ENCODE assay signal across 11 mouse cellular contexts in genomic region chr15:82211281-82211680, GRCm38 (mm10). TPM values are rescaled to one million over a fixed set of nuclear protein-coding genes. Genes with fewer than 3 reads are reported as not detected.
A peak's percentile ranks its signal among the peaks of the same experiment; 100 is the strongest.
DNase-seq lines count a peak whose midpoint lies in the region; ATAC-seq and TF ChIP-seq lines count a peak whose summit lies in the region.
"Had no signal": no experiment of that assay in that cellular context is flagged by ENCODE, and none has a peak within 500 bp of the region (broad histone marks: within the 10 kb centered on the region; RNA-seq: fewer than 3 reads in every experiment).

No protein-coding gene starts in this region.

- 3% methylated on average over 11 of the region's 11 CpGs for WGBS in heart, embryonic 16.5 days
- WGBS in hindbrain, embryonic 12.5 days: 4% methylated on average over 10 of the region's 11 CpGs
- 2% methylated on average over 10 of the region's 11 CpGs for WGBS in midbrain, embryonic 15.5 days

- no peaks in the 10 kb centered on the region for H3K9me3 ChIP-seq in heart, embryonic 16.5 days (replicated peaks; ENCODE audit: control insufficient read depth, low read length)
- no peaks in the 10 kb centered on the region for H3K9me3 ChIP-seq in hindbrain, embryonic 12.5 days (replicated peaks)
- H3K9me3 ChIP-seq in midbrain, embryonic 15.5 days: no peaks in the 10 kb centered on the region

- H3K9ac ChIP-seq in heart, embryonic 16.5 days (ENCODE audit: low read length): no peak overlapping the region
- peak overlapping the region; percentile 18; the same call in 1 of the 2 replicates for H3K9ac ChIP-seq in hindbrain, embryonic 12.5 days
- H3K9ac ChIP-seq in midbrain, embryonic 15.5 days: no peak overlapping the region

- peaks cover 24% of the 10 kb centered on the region for H3K4me1 ChIP-seq in heart, embryonic 16.5 days (ENCODE audit: control insufficient read depth, insufficient read depth, low read length)
- no peaks in the 10 kb centered on the region for H3K4me1 ChIP-seq in brown adipose tissue, adult 24 weeks (ENCODE audit: control insufficient read depth, insufficient read depth, insufficient read length, low read length)
- H3K4me1 ChIP-seq in hindbrain, embryonic 12.5 days: peaks cover 41% of the 10 kb centered on the region
- peaks cover 36% of the 10 kb centered on the region for H3K4me1 ChIP-seq in midbrain, embryonic 15.5 days

- H3K4me2 ChIP-seq in heart, embryonic 16.5 days (ENCODE audit: low read depth, low read length): peak overlapping the region; percentile 65
- H3K4me2 ChIP-seq in hindbrain, embryonic 12.5 days (replicated peaks): peak overlapping the region; percentile 69
- peak overlapping the region; percentile 69 for H3K4me2 ChIP-seq in midbrain, embryonic 15.5 days

- no peak for ATAC-seq in heart, embryonic 16.5 days (replicated peaks; ENCODE audit: extremely low read depth, insufficient read depth, low FRiP score)
- ATAC-seq in hindbrain, embryonic 12.5 days (ENCODE audit: low FRiP score): no peak
- ATAC-seq in midbrain, embryonic 15.5 days (replicated peaks): no peak

- no peaks in the 10 kb centered on the region for H3K36me3 ChIP-seq in heart, embryonic 16.5 days (ENCODE audit: control insufficient read depth, insufficient read depth)
- H3K36me3 ChIP-seq in hindbrain, embryonic 12.5 days: no peaks in the 10 kb centered on the region
- no peaks in the 10 kb centered on the region for H3K36me3 ChIP-seq in midbrain, embryonic 15.5 days (replicated peaks)

- DNase-seq in heart, postnatal 14 days: no peak
- DNase-seq in right cerebral cortex, postnatal 25 days: no peak
- DNase-seq in layer of hippocampus, adult 2 months (ENCODE audit: low spot score in 2 of 2): no peak
- no peak for DNase-seq in urinary bladder, adult 18-20 months (ENCODE audit: low spot score in 2 of 2)
- DNase-seq: heart, postnatal 4 days had no signal

- intact Hi-C loops in heart, postnatal 14 days (cut with DNase I): no loop called here

- H3K27me3 ChIP-seq in heart, embryonic 16.5 days (ENCODE audit: control insufficient read depth, insufficient read depth, low read length): peaks cover 93% of the 10 kb centered on the region
- peaks cover 98% of the 10 kb centered on the region for H3K27me3 ChIP-seq in hindbrain, embryonic 12.5 days
- H3K27me3 ChIP-seq in midbrain, embryonic 15.5 days (replicated peaks): peaks cover 73% of the 10 kb centered on the region

- TF ChIP-seq CTCF in layer of hippocampus, adult 2 months (conservative IDR thresholded peaks at IDR 0.05): no peak

- no peak overlapping the region for H3K27ac ChIP-seq in heart, embryonic 16.5 days (ENCODE audit: low read length)
- no peak overlapping the region for H3K27ac ChIP-seq in brown adipose tissue, adult 24 weeks (replicated peaks; ENCODE audit: low read depth, low read length)
- no peak overlapping the region for H3K27ac ChIP-seq in hindbrain, embryonic 12.5 days
- H3K27ac ChIP-seq in midbrain, embryonic 15.5 days: no peak overlapping the region
- H3K27ac ChIP-seq in layer of hippocampus, adult 2 months: no peak overlapping the region

- H3K4me3 ChIP-seq in heart, embryonic 16.5 days (ENCODE audit: low read length): peak overlapping the region; percentile 47
- 0 out of 2 replicates have a peak overlapping the region, but pooled peaks have one; percentile 10 for H3K4me3 ChIP-seq in brown adipose tissue, adult 24 weeks (ENCODE audit: insufficient read depth, low read depth, low read length)
- peak overlapping the region; percentile 40 for H3K4me3 ChIP-seq in hindbrain, embryonic 12.5 days
- H3K4me3 ChIP-seq in midbrain, embryonic 15.5 days: peak overlapping the region; percentile 37
- no peak overlapping the region; the same call in 1 of the 2 replicates for H3K4me3 ChIP-seq in layer of hippocampus, adult 2 months

RNA-seq across cellular contexts. Expression of gene Shisa8, which starts 1.3 kb away (rescaled TPM):
- polyA plus RNA-seq in heart, embryonic 16.5 days (2015; fragmentation: Nextera tagmentation; extraction: Ambion mirVana): 0.15 and 0.32 TPM in 2 replicates
- under 1 TPM; 0.14 to 0.34 TPM for total RNA-seq in heart, postnatal 14 days (2021)
- not detected in 2 replicates for polyA plus RNA-seq in brown adipose tissue, adult 24 weeks (2012; ENCODE audit: insufficient read depth, insufficient read length, missing spikeins)
- polyA plus RNA-seq in hindbrain, embryonic 12.5 days (2016; fragmentation: Nextera tagmentation; extraction: Ambion mirVana): 1.6 and 1.7 TPM in 2 replicates
- polyA plus RNA-seq in midbrain, embryonic 15.5 days (2015; fragmentation: Nextera tagmentation; extraction: Ambion mirVana): 1.1 and 1.5 TPM in 2 replicates
- total RNA-seq in layer of hippocampus, adult 2 months (2021): 1 to 10 TPM in 1 of 2 experiments, under 1 TPM in 1; 0.95 to 1.2 TPM
- total RNA-seq: MEL had no signal

RNA-seq across cellular contexts. Expression of gene Tnfrsf13c, which starts 12.9 kb away (rescaled TPM):
- 0.18 TPM in 1 of 2 replicates, not detected in the other for polyA plus RNA-seq in heart, embryonic 16.5 days (2015; fragmentation: Nextera tagmentation; extraction: Ambion mirVana)
- under 1 TPM; 0.24 TPM for total RNA-seq in heart, postnatal 14 days (2021)
- not detected in 2 replicates for polyA plus RNA-seq in brown adipose tissue, adult 24 weeks (2012; ENCODE audit: insufficient read depth, insufficient read length, missing spikeins)
- 0.18 and 0.34 TPM in 2 replicates for polyA plus RNA-seq in hindbrain, embryonic 12.5 days (2016; fragmentation: Nextera tagmentation; extraction: Ambion mirVana)
- polyA plus RNA-seq in midbrain, embryonic 15.5 days (2015; fragmentation: Nextera tagmentation; extraction: Ambion mirVana): 0.08 and 0.26 TPM in 2 replicates
- under 1 TPM; 0.54 to 0.79 TPM for total RNA-seq in layer of hippocampus, adult 2 months (2021)

RNA-seq across cellular contexts. Expression of gene Cenpm, which starts 33.3 kb away (rescaled TPM):
- polyA plus RNA-seq in heart, embryonic 16.5 days (2015; fragmentation: Nextera tagmentation; extraction: Ambion mirVana): 50.8 and 57.2 TPM in 2 replicates
- total RNA-seq in heart, postnatal 14 days (2021): 1 to 10 TPM; 1.9 to 3.2 TPM
- not detected in 2 replicates for polyA plus RNA-seq in brown adipose tissue, adult 24 weeks (2012; ENCODE audit: insufficient read depth, insufficient read length, missing spikeins)
- 51.1 and 51.4 TPM in 2 replicates for polyA plus RNA-seq in hindbrain, embryonic 12.5 days (2016; fragmentation: Nextera tagmentation; extraction: Ambion mirVana)
- polyA plus RNA-seq in midbrain, embryonic 15.5 days (2015; fragmentation: Nextera tagmentation; extraction: Ambion mirVana): 10.7 and 13.6 TPM in 2 replicates
- total RNA-seq in layer of hippocampus, adult 2 months (2021): 1 to 10 TPM; 2.5 TPM

RNA-seq across cellular contexts. Expression of gene 1500009C09Rik, which starts 40.9 kb away (rescaled TPM):
- not detected in 2 replicates for polyA plus RNA-seq in heart, embryonic 16.5 days (2015; fragmentation: Nextera tagmentation; extraction: Ambion mirVana)
- total RNA-seq in heart, postnatal 14 days (2021): not detected
- not detected in 2 replicates for polyA plus RNA-seq in brown adipose tissue, adult 24 weeks (2012; ENCODE audit: insufficient read depth, insufficient read length, missing spikeins)
- 1.3 and 1.6 TPM in 2 replicates for polyA plus RNA-seq in hindbrain, embryonic 12.5 days (2016; fragmentation: Nextera tagmentation; extraction: Ambion mirVana)
- polyA plus RNA-seq in midbrain, embryonic 15.5 days (2015; fragmentation: Nextera tagmentation; extraction: Ambion mirVana): 22.6 and 24.0 TPM in 2 replicates
- total RNA-seq in layer of hippocampus, adult 2 months (2021): 100 to 1,000 TPM; 105 to 108 TPM
- total RNA-seq: heart, postnatal 4 days; MEL had no signal
- polyA plus RNA-seq: liver, embryonic 16.5 days had no signal
